Mouse (Mus musculus) heart, postnatal 0 days (tissue): ENCODE data around the gene Rai14. TPM values are rescaled to one million over a fixed set of nuclear protein-coding genes. Genes with fewer than 3 reads are reported as not detected.

ENCODE experiments used
- ATAC-seq: fragments of 200-750 bp; cut with Nextera tagmentation; 2 replicates; pipeline ENCODE4 v1.8.0; 2017; ENCODE audit warnings: low read depth, moderate number of reproducible peaks, moderate library complexity; ENCODE audit not compliant: insufficient read depth
- DNase-seq: peaks from one replicate; pipeline ENCODE4 v3.0.0-alpha.2; 2016; ENCODE audit warnings: low spot score
- H3K27ac ChIP-seq: fragments of 300-500 bp; sonication (generic); 2 replicates; pipeline ENCODE4 v1.5.1; 2014; ENCODE audit warnings: low read depth, mild to moderate bottlenecking
- H3K27me3 ChIP-seq: fragments of 300-500 bp; sonication (generic); 2 replicates; pipeline ENCODE4 v1.6.1; 2014; ENCODE audit warnings: low read length, mixed read lengths; ENCODE audit not compliant: control insufficient read depth, insufficient read depth
- H3K36me3 ChIP-seq: fragments of 300-500 bp; sonication (generic); replicated peaks from 2 replicates; pipeline ENCODE4 v1.6.1; 2014; ENCODE audit warnings: low read length, mixed read lengths; ENCODE audit not compliant: control insufficient read depth, insufficient read depth
- H3K4me1 ChIP-seq: fragments of 300-500 bp; sonication (generic); 2 replicates; pipeline ENCODE4 v1.6.1; 2014; ENCODE audit warnings: antibody characterized with exemption; ENCODE audit not compliant: control insufficient read depth, insufficient read depth
- H3K4me2 ChIP-seq: fragments of 300-500 bp; sonication (generic); 2 replicates; pipeline ENCODE4 v1.6.1; 2014; ENCODE audit warnings: low read depth, mild to moderate bottlenecking, low read length, moderate library complexity
- H3K4me3 ChIP-seq: fragments of 300-500 bp; sonication (generic); 2 replicates; pipeline ENCODE4 v1.5.1; 2014; ENCODE audit warnings: low read depth, low read length
- H3K9ac ChIP-seq: fragments of 300-500 bp; sonication (generic); replicated peaks from 2 replicates; pipeline ENCODE4 v1.6.1; 2014; ENCODE audit warnings: low read depth, low read length, mixed read lengths
- H3K9me3 ChIP-seq: fragments of 300-500 bp; sonication (generic); replicated peaks from 2 replicates; pipeline ENCODE4 v1.6.1; 2016; ENCODE audit warnings: low read length; ENCODE audit not compliant: control insufficient read depth
- CTCF ChIP-seq: IDR thresholded peaks from 2 replicates; pipeline ENCODE4 v1.5.1; 2016; ENCODE audit warnings: antibody characterized with exemption, control low read depth, low read depth
- EP300 ChIP-seq: IDR thresholded peaks from 2 replicates; pipeline ENCODE4 v1.6.1; 2016; ENCODE audit warnings: antibody characterized with exemption, low read depth
- WGBS: fragments of 180-500 bp; shearing (Covaris S2); extraction: QIAGEN DNeasy Blood & Tissue Kit; methylation state at CpG from one replicate; pipeline ENCODE4 v1.1.7; 2014; 5-methylcytosine and 5-hydroxymethylcytosine counted together
- polyA plus RNA-seq: library from polyadenylated mRNA; unstranded; fragments of >200 nt; fragmentation: Nextera tagmentation; extraction: Ambion mirVana; gene quantifications from 2 replicates; pipeline ENCODE4 v1.2.1, GENCODE M21; 2015
- total RNA-seq: library from RNA; depleted of rRNA; stranded (reverse); fragments of >200 nt; gene quantifications from 2 replicates; pipeline ENCODE4 v1.2.3, GENCODE M21; 2014; ENCODE audit warnings: low replicate concordance

The Rai14 gene
- total and polyA plus RNA-seq, 2 experiments from 2014 or later, result 4.1 to 8.9 TPM

DNA sequence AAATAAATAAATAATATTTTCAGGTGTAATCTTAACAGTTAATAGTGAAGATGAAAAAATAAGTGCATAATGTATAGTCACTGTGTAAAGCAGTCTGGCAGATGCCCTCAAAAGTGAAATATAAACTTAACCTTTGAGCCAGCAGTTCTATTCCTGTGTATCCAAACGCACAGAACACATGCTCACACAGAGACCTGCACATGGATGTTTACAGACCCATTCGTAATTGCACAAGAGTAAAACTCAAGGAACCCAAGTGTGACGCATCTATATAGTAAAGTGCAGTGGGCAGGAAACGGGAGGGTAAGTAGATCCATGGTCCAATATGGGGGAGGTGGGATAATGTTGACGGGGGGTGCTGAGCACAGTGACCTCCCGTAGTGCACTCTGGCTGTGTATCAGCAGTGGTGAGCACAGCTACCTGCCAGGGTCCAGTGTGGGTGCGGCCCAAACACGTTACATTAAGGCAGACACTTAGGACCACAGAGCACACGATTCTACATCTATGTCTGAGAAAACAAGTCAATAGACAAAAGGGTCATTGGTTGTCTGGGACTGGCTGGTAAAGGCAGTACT is 13.4 kb downstream of the Rai14 start:
- ATAC-seq, result no peak
- Histone ChIP-seq H3K27me3 (no peaks in the 10 kb centered on the region), H3K36me3 (no peaks in the 10 kb centered on the region), H3K4me2 (no peak overlapping the region), H3K27ac (no peak overlapping the region), H3K4me3 (no peak overlapping the region), H3K9me3 (no peaks in the 10 kb centered on the region), H3K4me1 (peaks cover 8% of the 10 kb centered on the region; the same call in 1 of the 2 replicates), H3K9ac (no peak overlapping the region)
- WGBS, result 83% methylated on average over 9 of the region's 9 CpGs
- TF ChIP-seq CTCF (no peak), EP300 (no peak)
- no peak for DNase-seq

DNA sequence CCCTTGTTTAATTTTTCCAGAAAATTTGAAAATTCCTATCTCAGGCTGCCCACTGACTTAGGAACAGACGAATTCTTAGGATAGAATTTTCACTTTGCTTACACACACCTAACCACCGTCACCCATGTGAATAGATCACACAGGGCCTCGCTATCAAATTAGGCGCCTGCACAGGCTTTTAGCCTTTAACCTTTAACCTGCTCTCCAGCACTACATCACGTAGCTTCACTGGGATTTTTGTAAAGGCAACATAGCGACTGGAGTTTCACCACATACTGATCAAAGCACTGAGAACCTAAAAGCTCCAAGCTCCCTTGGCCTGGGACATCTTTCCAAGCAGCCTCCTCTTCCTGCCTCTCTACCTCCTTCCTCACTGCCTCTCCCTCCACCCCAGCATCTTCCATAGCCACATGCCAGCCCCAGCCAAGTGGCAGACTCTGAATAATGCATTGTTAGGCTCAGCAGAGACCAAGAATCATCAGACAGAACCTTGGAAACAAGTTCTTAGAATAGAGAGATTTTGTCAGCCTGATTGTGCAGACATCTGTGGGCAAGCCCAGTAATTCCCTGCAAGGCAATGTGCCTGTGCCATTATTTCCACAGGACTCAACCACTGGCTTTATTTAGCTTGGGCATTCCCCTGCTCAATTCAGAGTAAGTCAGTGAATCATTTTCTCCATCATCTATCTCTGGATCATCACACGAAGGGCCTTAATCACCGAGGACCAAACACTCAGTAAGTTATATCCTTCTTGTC is 17.8 kb downstream of the Rai14 start:
- Histone ChIP-seq H3K9ac (no peak overlapping the region), H3K27ac (no peak overlapping the region), H3K4me3 (no peak overlapping the region), H3K36me3 (no peaks in the 10 kb centered on the region), H3K9me3 (no peaks in the 10 kb centered on the region), H3K4me2 (no peak overlapping the region), H3K4me1 (0 out of 2 replicates have a peak, but pooled peaks cover 5% of the 10 kb centered on the region), H3K27me3 (no peaks in the 10 kb centered on the region)
- no peak for DNase-seq
- WGBS, result 75% methylated on average over 8 of the region's 8 CpGs
- ATAC-seq, result no peak
- TF ChIP-seq CTCF (no peak), EP300 (no peak)

DNA sequence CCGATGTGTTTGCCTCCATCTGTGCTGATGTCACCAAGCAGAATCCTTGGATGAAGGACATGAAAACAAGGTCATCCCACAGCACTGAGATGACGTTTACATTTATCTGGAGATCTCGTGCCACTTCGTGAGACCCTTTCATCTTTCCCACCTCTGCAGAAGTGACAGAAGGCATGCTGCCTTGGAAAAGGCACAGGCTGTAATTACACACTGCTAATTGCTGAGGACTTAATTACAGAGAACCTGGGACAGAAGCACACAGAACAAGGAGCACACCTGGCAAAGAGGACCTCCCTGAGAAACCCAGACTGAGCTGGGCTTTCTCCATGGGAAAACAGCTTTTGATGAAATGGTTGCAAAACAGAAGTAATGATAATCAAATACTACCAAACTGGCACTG is 21.8 kb downstream of the Rai14 start:
- H3K27me3 ChIP-seq, result no peaks in the 10 kb centered on the region
- H3K27ac ChIP-seq, result no peak overlapping the region
- no peak overlapping the region for H3K4me3 ChIP-seq
- no peaks in the 10 kb centered on the region for H3K4me1 ChIP-seq
- H3K4me2 ChIP-seq, result no peak overlapping the region
- ATAC-seq (no peak), DNase-seq (no peak)
- TF ChIP-seq EP300, result no peak
- no peak for TF ChIP-seq CTCF
- no peaks in the 10 kb centered on the region for H3K36me3 ChIP-seq
- H3K9me3 ChIP-seq, result no peaks in the 10 kb centered on the region
- no peak overlapping the region for H3K9ac ChIP-seq
- WGBS, result 54% methylated on average over 4 of the region's 4 CpGs

DNA sequence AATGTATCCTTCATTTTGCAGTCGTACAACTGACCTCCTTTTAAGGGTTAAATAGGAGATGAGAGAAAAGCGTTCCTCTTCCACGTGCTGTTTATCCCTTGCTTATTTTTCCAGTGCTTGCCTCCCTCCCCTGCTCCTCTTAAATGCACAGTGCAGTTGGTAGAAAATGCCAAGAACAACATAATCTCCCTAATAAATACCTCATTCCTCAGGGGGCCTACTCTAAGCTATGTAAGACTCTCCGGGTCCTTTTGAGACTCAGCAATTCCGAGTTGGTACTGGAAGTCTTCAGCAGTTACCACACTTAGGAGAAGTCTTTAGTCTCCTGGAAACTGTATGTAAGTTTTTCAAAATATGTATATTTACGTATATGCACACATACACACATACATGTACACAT is 22.9 kb downstream of the Rai14 start:
- DNase-seq (no peak), ATAC-seq (no peak)
- Histone ChIP-seq H3K4me2 (no peak overlapping the region), H3K9ac (no peak overlapping the region), H3K36me3 (no peaks in the 10 kb centered on the region), H3K9me3 (no peaks in the 10 kb centered on the region), H3K4me3 (no peak overlapping the region), H3K27ac (no peak overlapping the region), H3K4me1 (no peaks in the 10 kb centered on the region), H3K27me3 (no peaks in the 10 kb centered on the region)
- 59% methylated on average over 6 of the region's 6 CpGs for WGBS
- no peak for TF ChIP-seq EP300
- no peak for TF ChIP-seq CTCF

DNA sequence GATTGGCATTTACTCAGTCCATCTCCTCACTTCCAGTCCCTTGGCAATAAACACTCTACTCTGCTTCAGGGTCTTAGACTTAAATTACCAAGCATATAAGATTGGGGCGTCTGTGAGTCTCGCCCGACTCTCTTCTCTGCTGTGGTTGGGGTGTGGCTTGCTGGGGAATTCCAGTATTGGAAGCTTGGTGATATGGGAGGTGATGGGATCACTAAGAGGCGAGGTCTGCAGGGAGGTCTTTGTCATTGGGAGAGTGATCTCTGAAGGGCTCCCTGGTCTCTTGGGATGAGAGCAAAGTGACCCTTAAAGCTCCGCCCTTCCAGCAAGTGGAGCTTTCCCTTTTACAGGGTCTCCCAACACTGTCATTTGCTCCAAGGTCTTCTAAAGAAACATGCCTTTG is 23.5 kb downstream of the Rai14 start:
- H3K27ac ChIP-seq, result no peak overlapping the region

More for the DNA sequence above, 23.5 kb downstream of the Rai14 start:
- Histone ChIP-seq H3K9me3 (no peaks in the 10 kb centered on the region), H3K4me3 (no peak overlapping the region), H3K9ac (no peak overlapping the region), H3K4me2 (no peak overlapping the region), H3K27me3 (no peaks in the 10 kb centered on the region), H3K36me3 (no peaks in the 10 kb centered on the region), H3K4me1 (no peaks in the 10 kb centered on the region)
- ATAC-seq (no peak), DNase-seq (no peak)
- 71% methylated on average over 5 of the region's 5 CpGs for WGBS
- TF ChIP-seq CTCF, result no peak
- TF ChIP-seq EP300, result no peak
